Mouse (Mus musculus) forebrain, embryonic 10.5 days (tissue): ENCODE data around the gene Gm4450. TPM values are rescaled to one million over a fixed set of nuclear protein-coding genes. Genes with fewer than 3 reads are reported as not detected.
"Not testable (repeated sequence)": the region's sequence is repeated elsewhere in the genome, so short reads cannot be mapped to it uniquely, and the experiment has no call there.

Source experiments
- DNase-seq: peaks from one replicate; pipeline ENCODE4 v3.0.0-alpha.2; 2017; ENCODE audit warnings: low spot score; ENCODE audit errors: extremely low spot score
- H3K27ac ChIP-seq: fragments of 300-500 bp; sonication (generic); 2 replicates; pipeline ENCODE4 v1.5.1; 2016; ENCODE audit warnings: mild to moderate bottlenecking
- H3K27me3 ChIP-seq: fragments of 300-500 bp; sonication (generic); 2 replicates; pipeline ENCODE4 v1.6.1; 2016; ENCODE audit warnings: mild to moderate bottlenecking; ENCODE audit not compliant: poor library complexity, severe bottlenecking
- H3K36me3 ChIP-seq: fragments of 300-500 bp; sonication (generic); replicated peaks from 2 replicates; pipeline ENCODE4 v1.6.1; 2016; ENCODE audit warnings: mild to moderate bottlenecking, moderate library complexity
- H3K4me1 ChIP-seq: fragments of 300-500 bp; sonication (generic); 2 replicates; pipeline ENCODE4 v1.6.1; 2016
- H3K4me3 ChIP-seq: fragments of 300-500 bp; sonication (generic); 2 replicates; pipeline ENCODE4 v1.5.1; 2016; ENCODE audit warnings: mild to moderate bottlenecking, moderate library complexity
- H3K9me3 ChIP-seq: fragments of 300-500 bp; sonication (generic); 2 replicates; pipeline ENCODE4 v1.6.1; 2016; ENCODE audit warnings: mild to moderate bottlenecking, moderate library complexity
- WGBS: fragments of 180-500 bp; shearing (Covaris S2); methylation state at CpG from one replicate; pipeline ENCODE4 v1.1.7; 2016; 5-methylcytosine and 5-hydroxymethylcytosine counted together
- polyA plus RNA-seq: library from polyadenylated mRNA; unstranded; fragments of >200 nt; fragmentation: Nextera tagmentation; extraction: Ambion mirVana; gene quantifications from 2 replicates; pipeline ENCODE4 v1.2.1, GENCODE M21; 2016

Gene Gm4450
- not detected in 2 replicates for polyA plus RNA-seq

GRCm38 (mm10) chr3:98457026-98457425, at the start of gene Gm4450:
Gene Gm4450 (minus strand): TSS chr3:98457126.
- H3K9me3 ChIP-seq, H3K36me3 ChIP-seq, H3K4me3 ChIP-seq, H3K27me3 ChIP-seq, DNase-seq, H3K4me1 ChIP-seq, H3K27ac ChIP-seq: not testable (repeated sequence)
- WGBS = 100% methylated on average over 1 of the region's 1 CpGs

GRCm38 (mm10) chr3:98497401-98497800, 40.5 kb upstream of the Gm4450 start:
- not testable (repeated sequence) for H3K36me3 ChIP-seq, H3K4me1 ChIP-seq, H3K4me3 ChIP-seq, DNase-seq, H3K27ac ChIP-seq, H3K27me3 ChIP-seq, H3K9me3 ChIP-seq

GRCm38 (mm10) chr3:98496762-98497161, 39.8 kb upstream of the Gm4450 start:
- H3K9me3 ChIP-seq, H3K4me1 ChIP-seq, H3K27ac ChIP-seq, H3K4me3 ChIP-seq, H3K36me3 ChIP-seq, H3K27me3 ChIP-seq, DNase-seq: not testable (repeated sequence)
- WGBS = no CpG with 5 or more reads among the region's 2 CpGs

GRCm38 (mm10) chr3:98495055-98495454, 38.1 kb upstream of the Gm4450 start:
- H3K27me3 ChIP-seq, H3K36me3 ChIP-seq, H3K4me3 ChIP-seq, H3K9me3 ChIP-seq, DNase-seq, H3K4me1 ChIP-seq, H3K27ac ChIP-seq: not testable (repeated sequence)

GRCm38 (mm10) chr3:98494184-98494583, 37.3 kb upstream of the Gm4450 start:
- H3K27ac ChIP-seq, H3K4me3 ChIP-seq: not testable (repeated sequence)

GRCm38 (mm10) chr3:98471499-98471898, 14.6 kb upstream of the Gm4450 start:
- H3K27me3 ChIP-seq, DNase-seq, H3K27ac ChIP-seq, H3K36me3 ChIP-seq, H3K9me3 ChIP-seq, H3K4me1 ChIP-seq, H3K4me3 ChIP-seq: not testable (repeated sequence)

More at GRCm38 (mm10) chr3:98494184-98494583, 37.3 kb upstream of the Gm4450 start:
- H3K27me3 ChIP-seq, H3K4me1 ChIP-seq, H3K9me3 ChIP-seq, DNase-seq, H3K36me3 ChIP-seq: not testable (repeated sequence)

- not testable (repeated sequence) for H3K27me3 ChIP-seq
- WGBS = no CpG with 5 or more reads among the region's 1 CpGs
These were observed 14.1 kb upstream of the Gm4450 start for GRCm38 (mm10) chr3:98471057-98471456.

GRCm38 (mm10) chr3:98469323-98469722, 12.4 kb upstream of the Gm4450 start:
- not testable (repeated sequence) for H3K27ac ChIP-seq, H3K4me3 ChIP-seq, H3K36me3 ChIP-seq, H3K9me3 ChIP-seq, H3K27me3 ChIP-seq, DNase-seq, H3K4me1 ChIP-seq
- 71% methylated on average over 1 of the region's 2 CpGs for WGBS

More at GRCm38 (mm10) chr3:98471057-98471456, 14.1 kb upstream of the Gm4450 start:
- H3K4me1 ChIP-seq, H3K27ac ChIP-seq, H3K36me3 ChIP-seq, H3K4me3 ChIP-seq, H3K9me3 ChIP-seq, DNase-seq: not testable (repeated sequence)

- H3K4me1 ChIP-seq, H3K27me3 ChIP-seq, H3K9me3 ChIP-seq, H3K4me3 ChIP-seq, DNase-seq, H3K36me3 ChIP-seq, H3K27ac ChIP-seq: not testable (repeated sequence)
- WGBS = 78% methylated on average over 5 of the region's 5 CpGs
These were observed 3.1 kb downstream of the Gm4450 start for GRCm38 (mm10) chr3:98453786-98454185.

- H3K36me3 ChIP-seq, DNase-seq, H3K27ac ChIP-seq, H3K9me3 ChIP-seq, H3K4me3 ChIP-seq, H3K27me3 ChIP-seq, H3K4me1 ChIP-seq: not testable (repeated sequence)
- 83% methylated on average over 1 of the region's 1 CpGs for WGBS
These were observed 13.0 kb downstream of the Gm4450 start for GRCm38 (mm10) chr3:98443924-98444323.

GRCm38 (mm10) chr3:98443149-98443779, 13.7 kb downstream of the Gm4450 start:
- not testable (repeated sequence) for H3K4me1 ChIP-seq, H3K27ac ChIP-seq, H3K27me3 ChIP-seq, H3K4me3 ChIP-seq, H3K9me3 ChIP-seq, H3K36me3 ChIP-seq, DNase-seq
- WGBS = 14% methylated on average over 3 of the region's 3 CpGs

GRCm38 (mm10) chr3:98442245-98442644, 14.7 kb downstream of the Gm4450 start:
- not testable (repeated sequence) for DNase-seq, H3K9me3 ChIP-seq, H3K27ac ChIP-seq, H3K4me3 ChIP-seq, H3K4me1 ChIP-seq, H3K36me3 ChIP-seq, H3K27me3 ChIP-seq
- WGBS = 40% methylated on average over 3 of the region's 3 CpGs

GRCm38 (mm10) chr3:98435030-98435429, 21.9 kb downstream of the Gm4450 start:
- H3K27ac ChIP-seq = no peak overlapping the region
- no peaks in the 10 kb centered on the region for H3K36me3 ChIP-seq
- peaks cover 6% of the 10 kb centered on the region for H3K27me3 ChIP-seq
- H3K4me3 ChIP-seq = no peak overlapping the region
- H3K9me3 ChIP-seq = 0 out of 2 replicates have a peak, but pooled peaks cover 3% of the 10 kb centered on the region
- 88% methylated on average over 1 of the region's 1 CpGs for WGBS
- no peak for DNase-seq
- peaks cover 4% of the 10 kb centered on the region for H3K4me1 ChIP-seq
